Comparison of ENCODE assay signal across 17 mouse cellular contexts in the genomic region with DNA sequence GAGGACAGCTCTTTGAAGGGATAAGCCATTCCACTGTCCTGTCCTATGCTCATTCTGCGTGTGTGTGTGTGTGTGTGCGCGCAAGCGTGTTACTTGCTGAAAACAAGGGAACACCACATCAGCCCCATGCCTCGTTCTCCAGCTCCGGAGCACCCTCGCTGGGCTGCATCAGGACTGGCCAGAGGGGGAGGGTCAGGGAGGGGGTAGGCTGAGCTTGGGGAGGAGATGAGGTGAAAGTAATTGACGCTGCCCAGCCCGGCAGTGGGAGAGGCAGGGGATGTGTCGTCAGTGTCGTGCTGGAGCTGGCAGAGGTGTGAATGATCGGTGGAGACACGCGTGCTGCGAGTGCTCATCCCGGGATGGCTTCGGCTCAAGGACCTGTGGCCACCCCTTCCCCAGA. TPM values are rescaled to one million over a fixed set of nuclear protein-coding genes. Genes with fewer than 3 reads are reported as not detected.
DNase-seq lines count a peak whose midpoint lies in the region; ATAC-seq and TF ChIP-seq lines count a peak whose summit lies in the region.
"Had no signal": no experiment of that assay in that cellular context is flagged by ENCODE, and none has a peak within 500 bp of the region (broad histone marks: within the 10 kb centered on the region; RNA-seq: fewer than 3 reads in every experiment).

No protein-coding gene starts in this region.

- H3K9me3 ChIP-seq in hindbrain, embryonic 12.5 days (replicated peaks), result no peaks in the 10 kb centered on the region
- H3K9me3 ChIP-seq in midbrain, embryonic 13.5 days, result no peaks in the 10 kb centered on the region
- H3K9me3 ChIP-seq in intestine, postnatal 0 days (ENCODE audit: control insufficient read depth), result no peaks in the 10 kb centered on the region
- H3K9me3 ChIP-seq: embryonic facial prominence, embryonic 15.5 days; G1E had no signal

- peak; percentile 47 for DNase-seq in left cerebral cortex, postnatal 4 days
- no peak for DNase-seq in left cerebral cortex, adult 18-20 months (ENCODE audit: low spot score in 2 of 2)
- DNase-seq in retina, embryonic 14.5 days (ENCODE audit: low spot score), result peak; percentile 46
- DNase-seq in ovary, postnatal 14 days (ENCODE audit: low spot score), result no peak
- DNase-seq in adrenal gland, adult 18-20 months (ENCODE audit: low spot score in 2 of 2), result no peak
- DNase-seq: adrenal gland, postnatal 25 days; kidney, postnatal 25 days; layer of hippocampus, postnatal 36 days; lung, embryonic 14.5 days; right cerebral cortex, postnatal 14 days had no signal

- no peaks in the 10 kb centered on the region for H3K27me3 ChIP-seq in hindbrain, embryonic 12.5 days
- no peaks in the 10 kb centered on the region for H3K27me3 ChIP-seq in midbrain, embryonic 13.5 days
- H3K27me3 ChIP-seq in intestine, postnatal 0 days (replicated peaks; ENCODE audit: control insufficient read depth, insufficient read depth, low read length), result no peaks in the 10 kb centered on the region
- H3K27me3 ChIP-seq: embryonic facial prominence, embryonic 15.5 days had no signal

- peak overlapping the region; percentile 55 for H3K27ac ChIP-seq in hindbrain, embryonic 12.5 days
- peak overlapping the region; percentile 9; the same call in 1 of the 2 replicates for H3K27ac ChIP-seq in midbrain, embryonic 13.5 days
- no peak overlapping the region for H3K27ac ChIP-seq in intestine, postnatal 0 days (ENCODE audit: low read depth, low read length)
- H3K27ac ChIP-seq: embryonic facial prominence, embryonic 15.5 days had no signal

- peak overlapping the region; percentile 22 for H3K4me2 ChIP-seq in hindbrain, embryonic 12.5 days (replicated peaks)
- H3K4me2 ChIP-seq in midbrain, embryonic 13.5 days (replicated peaks), result no peak overlapping the region
- no peak overlapping the region for H3K4me2 ChIP-seq in intestine, postnatal 0 days (replicated peaks; ENCODE audit: low read depth)
- H3K4me2 ChIP-seq: embryonic facial prominence, embryonic 15.5 days; lung, embryonic 14.5 days had no signal

- intact Hi-C loops in left cerebral cortex, postnatal 4 days (cut with DNase I), result no loop called here

- 0 out of 2 replicates have a peak, but pooled peaks have one; percentile 35 for ATAC-seq in hindbrain, embryonic 12.5 days (ENCODE audit: low FRiP score)
- ATAC-seq in midbrain, embryonic 13.5 days, result 0 out of 2 replicates have a peak, but pooled peaks have one; percentile 21
- no peak for ATAC-seq in intestine, postnatal 0 days

- no peak for TF ChIP-seq CTCF in intestine, postnatal 0 days (IDR thresholded peaks at IDR 0.05; ENCODE audit: low read depth)

- H3K36me3 ChIP-seq in hindbrain, embryonic 12.5 days, result no peaks in the 10 kb centered on the region
- no peaks in the 10 kb centered on the region for H3K36me3 ChIP-seq in midbrain, embryonic 13.5 days
- no peaks in the 10 kb centered on the region; the same call in 1 of the 2 replicates for H3K36me3 ChIP-seq in intestine, postnatal 0 days (ENCODE audit: control insufficient read depth, insufficient read depth)
- H3K36me3 ChIP-seq: embryonic facial prominence, embryonic 15.5 days had no signal

- H3K4me1 ChIP-seq in hindbrain, embryonic 12.5 days, result peaks cover 31% of the 10 kb centered on the region
- H3K4me1 ChIP-seq in midbrain, embryonic 13.5 days (replicated peaks), result peaks cover 29% of the 10 kb centered on the region
- no peaks in the 10 kb centered on the region for H3K4me1 ChIP-seq in intestine, postnatal 0 days (replicated peaks; ENCODE audit: control insufficient read depth, insufficient read depth, low read length)

- peak overlapping the region; percentile 23; the same call in 1 of the 2 replicates for H3K9ac ChIP-seq in hindbrain, embryonic 12.5 days
- 0 out of 2 replicates have a peak overlapping the region, but pooled peaks have one; percentile 32 for H3K9ac ChIP-seq in midbrain, embryonic 13.5 days (replicated peaks)
- no peak overlapping the region for H3K9ac ChIP-seq in intestine, postnatal 0 days (ENCODE audit: low read depth, low read length)
- H3K9ac ChIP-seq: embryonic facial prominence, embryonic 15.5 days; lung, embryonic 14.5 days had no signal

- no peak overlapping the region for H3K4me3 ChIP-seq in hindbrain, embryonic 12.5 days
- no peak overlapping the region for H3K4me3 ChIP-seq in midbrain, embryonic 13.5 days (replicated peaks)
- H3K4me3 ChIP-seq in intestine, postnatal 0 days (ENCODE audit: low read depth, low read length), result no peak overlapping the region
- H3K4me3 ChIP-seq: embryonic facial prominence, embryonic 15.5 days had no signal

- WGBS in hindbrain, embryonic 12.5 days, result 46% methylated on average over 17 of the region's 17 CpGs
- 52% methylated on average over 17 of the region's 17 CpGs for WGBS in midbrain, embryonic 13.5 days
- WGBS in intestine, postnatal 0 days, result 71% methylated on average over 17 of the region's 17 CpGs

RNA-seq across cellular contexts. Expression of a gene that starts 14.8 kb away (rescaled TPM):
- 10 to 100 TPM; 33.4 to 34.1 TPM for total RNA-seq in left cerebral cortex, postnatal 4 days (2021)
- total RNA-seq in left cerebral cortex, adult 18-20 months (2021), result 10 to 100 TPM; 35.9 to 36.3 TPM
- polyA plus RNA-seq in hindbrain, embryonic 12.5 days (2016; fragmentation: Nextera tagmentation; extraction: Ambion mirVana), result 14.1 and 19.7 TPM in 2 replicates
- polyA plus RNA-seq in midbrain, embryonic 13.5 days (2015; fragmentation: Nextera tagmentation; extraction: Ambion mirVana), result 14.9 and 16.1 TPM in 2 replicates
- polyA plus RNA-seq in intestine, postnatal 0 days (2015; fragmentation: Nextera tagmentation; extraction: Ambion mirVana), result 4.9 and 5.8 TPM in 2 replicates
- total RNA-seq in adrenal gland, adult 18-20 months (2021), result 10 to 100 TPM in 1 of 2 experiments, 1 to 10 TPM in 1; 6.5 to 11.8 TPM
- total RNA-seq: granulocyte monocyte progenitor cell, adult 5-6 weeks had no signal

RNA-seq across cellular contexts. Expression of a gene that starts 23.3 kb away (rescaled TPM):
- total RNA-seq in left cerebral cortex, postnatal 4 days (2021), result 1 to 10 TPM; 6.0 to 8.2 TPM
- under 1 TPM; 0.37 to 0.84 TPM for total RNA-seq in left cerebral cortex, adult 18-20 months (2021)
- polyA plus RNA-seq in hindbrain, embryonic 12.5 days (2016; fragmentation: Nextera tagmentation; extraction: Ambion mirVana), result 2.9 TPM in 2 replicates
- polyA plus RNA-seq in midbrain, embryonic 13.5 days (2015; fragmentation: Nextera tagmentation; extraction: Ambion mirVana), result 3.0 and 3.4 TPM in 2 replicates
- polyA plus RNA-seq in intestine, postnatal 0 days (2015; fragmentation: Nextera tagmentation; extraction: Ambion mirVana), result 0.64 and 0.80 TPM in 2 replicates
- under 1 TPM; 0.70 to 0.99 TPM for total RNA-seq in adrenal gland, adult 18-20 months (2021)
- total RNA-seq: G1E; granulocyte monocyte progenitor cell, adult 5-6 weeks; megakaryocyte, adult 5-6 weeks had no signal
- polyA plus RNA-seq: G1E had no signal

RNA-seq across cellular contexts. Expression of a gene that starts 34.2 kb away (rescaled TPM):
- 100 to 1,000 TPM; 168 to 172 TPM for total RNA-seq in left cerebral cortex, postnatal 4 days (2021)
- 10 to 100 TPM; 82.6 to 89.3 TPM for total RNA-seq in left cerebral cortex, adult 18-20 months (2021)
- 43.9 and 44.3 TPM in 2 replicates for polyA plus RNA-seq in hindbrain, embryonic 12.5 days (2016; fragmentation: Nextera tagmentation; extraction: Ambion mirVana)
- 42.7 and 42.8 TPM in 2 replicates for polyA plus RNA-seq in midbrain, embryonic 13.5 days (2015; fragmentation: Nextera tagmentation; extraction: Ambion mirVana)
- polyA plus RNA-seq in intestine, postnatal 0 days (2015; fragmentation: Nextera tagmentation; extraction: Ambion mirVana), result 8.7 and 8.9 TPM in 2 replicates
- 10 to 100 TPM in 1 of 2 experiments, 1 to 10 TPM in 1; 9.9 to 12.9 TPM for total RNA-seq in adrenal gland, adult 18-20 months (2021)
- total RNA-seq: granulocyte monocyte progenitor cell, adult 5-6 weeks; megakaryocyte, adult 5-6 weeks had no signal

RNA-seq across cellular contexts. Expression of a gene that starts 38.1 kb away (rescaled TPM):
- 100 to 1,000 TPM; 306 to 331 TPM for total RNA-seq in left cerebral cortex, postnatal 4 days (2021)
- 100 to 1,000 TPM; 421 to 464 TPM for total RNA-seq in left cerebral cortex, adult 18-20 months (2021)
- 267 and 289 TPM in 2 replicates for polyA plus RNA-seq in hindbrain, embryonic 12.5 days (2016; fragmentation: Nextera tagmentation; extraction: Ambion mirVana)
- 458 and 469 TPM in 2 replicates for polyA plus RNA-seq in midbrain, embryonic 13.5 days (2015; fragmentation: Nextera tagmentation; extraction: Ambion mirVana)
- 441 and 442 TPM in 2 replicates for polyA plus RNA-seq in intestine, postnatal 0 days (2015; fragmentation: Nextera tagmentation; extraction: Ambion mirVana)
- 100 to 1,000 TPM; 222 to 245 TPM for total RNA-seq in adrenal gland, adult 18-20 months (2021)

RNA-seq across cellular contexts. Expression of a gene that starts 42.8 kb away (rescaled TPM):
- total RNA-seq in left cerebral cortex, postnatal 4 days (2021), result 10 to 100 TPM; 12.9 to 15.1 TPM
- 1 to 10 TPM; 9.2 to 9.8 TPM for total RNA-seq in left cerebral cortex, adult 18-20 months (2021)
- 20.5 and 22.4 TPM in 2 replicates for polyA plus RNA-seq in hindbrain, embryonic 12.5 days (2016; fragmentation: Nextera tagmentation; extraction: Ambion mirVana)
- polyA plus RNA-seq in midbrain, embryonic 13.5 days (2015; fragmentation: Nextera tagmentation; extraction: Ambion mirVana), result 26.0 and 26.1 TPM in 2 replicates
- polyA plus RNA-seq in intestine, postnatal 0 days (2015; fragmentation: Nextera tagmentation; extraction: Ambion mirVana), result 5.0 and 5.5 TPM in 2 replicates
- 10 to 100 TPM; 11.7 to 13.3 TPM for total RNA-seq in adrenal gland, adult 18-20 months (2021)

Comparison
In these comparisons a context has a peak if more than half of its experiments do, and no peak if none do; other contexts are left out.
1. DNase-seq: peak in left cerebral cortex, postnatal 4 days (single experiment) and retina, embryonic 14.5 days (single experiment); none in left cerebral cortex, adult 18-20 months (0 of 2), ovary, postnatal 14 days (single experiment) and adrenal gland, adult 18-20 months (0 of 2).
2. RNA of a gene that starts 34.2 kb away (total RNA-seq): 168 to 172 TPM in left cerebral cortex, postnatal 4 days and 82.6 to 89.3 TPM in left cerebral cortex, adult 18-20 months; 9.9 to 12.9 TPM in adrenal gland, adult 18-20 months; every median in the first group is over 4 times any median in the second.